Mouse (Mus musculus): Measurements from ENCODE around the gene Git2.
A peak's percentile ranks its signal among the peaks of the same experiment; 100 is the strongest.

The Git2 gene

GRCm38 (mm10) chr5:114797253-114797652 is 21.9 kb upstream of the Git2 start:
- DNase-seq (ENCODE audit: low read depth, low spot score), result no peak

DNA sequence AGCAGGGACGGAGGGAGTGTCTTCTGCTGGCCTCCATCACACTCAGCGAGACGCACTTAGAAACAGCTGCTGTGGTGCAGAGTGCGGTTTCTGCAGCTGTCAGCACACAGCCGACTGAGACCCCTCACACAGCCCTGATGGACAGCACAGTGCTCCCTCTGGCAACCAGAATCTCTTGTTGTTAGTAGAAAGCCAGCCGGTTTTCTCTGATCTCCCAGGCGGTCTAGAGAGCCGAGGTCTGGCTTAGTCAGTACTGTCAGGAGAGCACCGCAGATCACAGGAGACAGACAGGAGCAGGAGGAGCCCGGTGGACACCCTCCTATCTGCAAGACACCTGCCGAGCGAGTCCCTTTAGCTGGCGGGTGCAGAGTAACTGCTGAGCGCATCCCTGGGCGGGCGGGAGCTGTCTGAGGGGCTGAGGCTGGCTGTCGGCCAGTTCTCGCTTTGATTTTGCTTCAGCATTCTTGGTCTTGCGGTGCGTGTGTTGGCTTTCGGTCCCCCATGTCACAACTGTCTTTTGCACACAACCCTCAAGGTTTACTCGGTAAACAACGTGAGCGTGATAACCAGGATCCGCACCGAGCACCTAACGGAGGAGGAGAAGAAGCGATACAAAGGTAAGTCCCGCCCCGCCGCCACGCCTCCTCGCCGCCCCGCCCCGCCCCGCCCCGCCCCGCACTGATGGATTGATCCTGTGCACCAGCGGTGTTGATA is 21.1 kb upstream of the Git2 start:
- no peak for DNase-seq (ENCODE audit: low read depth, low spot score)

- DNase-seq (ENCODE audit: low read depth, low spot score), result no peak
Measured at GRCm38 (mm10) chr5:114795653-114796052, 20.3 kb upstream of the Git2 start.

DNA sequence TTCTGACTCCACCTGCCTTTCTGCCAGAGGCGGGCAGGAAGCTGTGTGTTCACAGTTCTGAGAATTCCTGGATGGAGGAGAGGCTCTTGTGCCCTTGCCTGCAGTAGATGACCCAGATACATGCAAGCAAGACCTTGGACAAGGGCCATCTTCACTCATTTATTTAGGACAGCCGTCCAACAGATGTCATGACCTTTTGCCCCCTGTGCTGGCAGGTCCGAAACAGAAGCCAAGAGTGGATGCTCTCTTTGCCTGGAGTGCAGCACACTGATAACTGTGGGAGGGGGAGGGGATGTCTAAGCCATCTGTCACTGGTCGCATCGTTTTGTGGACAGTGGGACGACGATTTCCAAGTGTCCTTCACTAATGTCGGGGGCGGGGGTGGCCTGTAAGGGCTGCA is 19.9 kb upstream of the Git2 start:
- DNase-seq (ENCODE audit: low read depth, low spot score), result no peak

- no peak for DNase-seq (ENCODE audit: low read depth, low spot score)
Measured at GRCm38 (mm10) chr5:114794609-114795008, 19.3 kb upstream of the Git2 start.

- DNase-seq (ENCODE audit: low read depth, low spot score), result no peak
Measured at GRCm38 (mm10) chr5:114793317-114793716, 18.0 kb upstream of the Git2 start.

DNA sequence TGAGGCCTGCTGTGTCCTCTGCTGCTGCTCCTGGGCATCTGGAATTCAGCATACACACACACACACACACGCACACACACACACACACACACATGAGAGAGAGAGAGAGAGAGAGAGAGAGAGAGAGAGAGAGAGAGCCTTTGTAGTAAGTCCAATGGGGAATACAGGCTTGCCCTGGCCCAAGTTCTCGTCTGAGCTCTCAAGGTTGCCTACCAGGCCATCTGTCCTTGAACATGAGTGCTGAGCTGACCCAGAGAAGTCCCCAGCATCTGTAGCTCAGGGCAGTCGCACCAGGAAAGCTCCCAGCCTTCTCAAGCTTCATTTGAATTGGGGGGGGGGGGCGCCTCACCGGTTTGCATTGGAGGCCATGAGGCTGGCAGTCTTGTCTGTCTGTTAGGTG is 9.9 kb upstream of the Git2 start:
- no peak for DNase-seq (ENCODE audit: low read depth, low spot score)

DNA sequence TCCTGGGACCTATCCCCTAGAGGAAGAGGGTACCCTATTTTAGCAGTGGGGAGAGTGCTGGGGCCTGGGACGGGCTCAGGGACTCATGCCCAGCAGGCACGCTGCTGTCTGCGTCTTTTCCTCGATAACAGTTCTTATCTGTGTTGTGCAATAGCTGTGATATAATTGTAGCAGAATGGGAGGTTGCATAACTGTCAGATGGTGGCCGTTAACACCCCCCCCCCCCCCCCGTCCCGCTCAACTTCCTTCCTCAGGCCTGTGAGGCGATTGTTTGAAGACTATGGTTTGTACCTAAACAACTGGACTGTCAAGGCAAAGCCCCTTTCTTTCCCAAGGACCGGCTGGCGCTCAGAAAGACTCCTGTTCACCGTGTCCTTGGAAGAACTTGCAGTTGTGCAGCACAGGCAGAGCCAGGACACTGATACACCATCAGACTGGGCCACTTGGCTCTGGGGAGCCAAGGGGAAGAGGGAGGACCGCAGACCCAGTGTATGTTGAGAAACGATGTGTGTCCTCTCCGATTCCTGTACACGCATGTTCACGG is 9.4 kb upstream of the Git2 start:
- no peak for DNase-seq (ENCODE audit: low read depth, low spot score)

GRCm38 (mm10) chr5:114783405-114784163 is 8.3 kb upstream of the Git2 start:
- DNase-seq (ENCODE audit: low read depth, low spot score), result peak; percentile 64

DNA sequence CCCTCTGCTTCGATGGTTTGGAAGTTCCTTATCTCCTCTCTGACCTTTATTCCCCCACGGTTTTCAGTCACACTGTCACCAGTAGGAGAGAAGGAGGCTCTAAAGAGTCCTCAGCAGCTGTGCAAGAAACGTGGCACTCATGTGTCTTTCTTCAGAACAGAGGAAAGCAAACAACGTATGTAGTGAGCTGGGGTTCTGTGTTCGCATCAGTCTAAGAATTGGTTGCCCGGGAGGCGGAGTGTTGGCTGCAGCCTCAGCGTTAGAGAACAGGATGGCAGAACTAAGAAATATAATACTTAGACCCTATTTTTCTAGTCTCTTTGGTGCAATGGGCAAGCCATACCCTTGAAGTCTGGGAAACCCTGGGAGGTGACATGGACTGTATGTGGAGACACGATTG is 7.7 kb upstream of the Git2 start:
- DNase-seq (ENCODE audit: low read depth, low spot score), result no peak

DNA sequence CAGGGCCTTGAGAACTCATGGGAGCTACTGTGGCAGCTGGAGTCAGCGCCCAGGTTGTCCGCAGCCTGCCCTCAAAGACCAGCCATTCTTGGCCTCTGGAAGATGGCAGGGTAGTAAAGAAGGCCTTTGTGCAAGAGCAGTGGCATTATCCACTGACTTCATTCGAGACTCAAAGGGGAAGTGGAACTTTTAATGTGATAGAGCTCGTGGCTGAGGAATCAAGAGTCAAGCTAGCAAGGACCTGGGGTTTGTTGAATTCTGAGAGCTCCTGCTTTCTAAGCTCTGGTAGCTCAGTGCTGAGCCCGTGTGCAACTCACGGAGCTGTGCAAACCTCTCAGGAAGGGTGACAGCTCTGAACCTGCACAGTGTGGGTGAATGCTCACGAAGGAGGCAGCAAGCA is 5.6 kb upstream of the Git2 start:
- DNase-seq (ENCODE audit: low read depth, low spot score), result peak; percentile 41

DNA sequence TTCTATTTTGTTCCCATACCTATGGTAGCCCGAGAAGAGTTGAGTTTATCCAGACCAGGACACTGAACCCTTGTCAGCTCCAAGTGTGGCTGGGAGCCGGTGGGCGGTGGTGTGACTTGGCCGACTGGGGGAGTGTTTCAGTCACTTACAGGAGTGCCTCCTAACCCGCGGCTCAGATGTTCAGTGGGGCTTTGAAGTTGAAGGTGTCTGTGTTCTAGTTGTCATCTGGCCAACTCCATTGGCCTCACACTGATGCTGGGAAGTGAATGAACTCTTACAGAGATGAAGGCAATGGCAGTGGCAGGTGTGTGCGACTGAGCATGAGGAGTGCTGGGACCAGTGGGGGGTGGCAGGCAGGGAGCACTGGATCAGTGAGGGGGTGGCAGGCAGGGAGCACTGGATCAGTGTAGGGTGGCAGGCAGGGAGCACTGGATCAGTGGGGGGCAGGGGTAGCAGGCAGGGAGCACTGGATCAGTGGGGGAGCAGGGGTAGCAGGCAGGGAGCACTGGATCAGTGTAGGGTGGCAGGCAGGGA is 4.7 kb upstream of the Git2 start:
- DNase-seq (ENCODE audit: low read depth, low spot score), result no peak

- no peak for DNase-seq (ENCODE audit: low read depth, low spot score)
Measured at GRCm38 (mm10) chr5:114776174-114776573, 857 bp upstream of the Git2 start.

DNA sequence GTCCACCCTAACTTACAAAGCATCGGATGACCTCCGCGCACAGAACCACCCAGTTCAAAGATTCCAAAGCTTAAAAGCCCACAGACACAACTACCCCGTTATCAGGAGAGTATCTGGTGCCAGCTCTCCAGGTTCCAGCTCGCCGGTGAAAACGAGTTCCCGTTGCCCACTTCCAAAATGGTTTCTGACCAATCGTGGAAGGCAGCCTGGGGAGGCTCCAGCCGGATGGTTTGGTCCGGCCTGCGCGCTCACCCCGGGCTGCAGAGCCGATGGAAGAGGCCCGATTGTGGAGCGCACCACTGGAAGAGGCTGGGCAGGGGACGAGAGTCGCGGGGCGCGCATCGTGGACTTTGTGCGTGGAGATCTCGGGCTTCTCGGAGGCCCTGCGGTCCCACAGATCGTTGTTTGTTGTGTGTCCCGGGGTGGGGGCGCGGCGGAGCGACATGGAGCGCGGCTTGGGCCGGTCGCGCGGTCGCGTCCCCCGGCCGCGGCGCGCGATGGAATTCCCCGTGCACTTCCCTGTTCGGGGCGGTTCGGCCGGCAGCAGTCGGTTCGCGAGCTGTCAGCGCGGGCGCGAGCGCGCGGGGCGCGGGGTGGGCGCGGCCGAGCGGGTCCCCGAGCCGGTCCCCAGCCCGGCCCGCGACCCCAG is 790 bp downstream of the Git2 start, which contains the start of gene Ankrd13a:
Gene Ankrd13a (plus strand): TSS at position 275 of the 649 bp plus-strand sequence.
- DNase-seq (ENCODE audit: low read depth, low spot score), result peak; percentile 95

DNA sequence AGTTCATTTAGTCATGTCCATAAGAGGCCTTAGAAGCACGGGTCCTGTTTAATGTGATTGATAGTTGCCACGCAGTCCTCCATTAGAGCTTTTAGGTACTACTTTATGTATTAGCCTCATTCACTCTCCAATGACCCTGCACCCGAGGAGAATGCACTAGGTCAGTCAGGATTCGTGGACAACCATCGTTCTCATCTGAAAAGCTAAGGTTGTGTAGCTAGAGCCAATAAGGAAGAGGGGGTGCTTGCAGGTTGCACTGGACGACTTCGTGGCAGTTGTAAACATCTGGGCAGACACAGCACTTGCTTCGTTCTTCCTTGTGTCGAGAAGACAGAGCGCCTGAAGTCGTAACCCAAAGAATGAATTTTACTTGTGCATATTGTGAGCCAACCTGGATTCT is 1.5 kb downstream of the Git2 start:
- peak; percentile 82 for DNase-seq (ENCODE audit: low read depth, low spot score)

- peak; percentile 100 for DNase-seq (ENCODE audit: low read depth, low spot score)
Measured at GRCm38 (mm10) chr5:114773211-114773710, 2.1 kb downstream of the Git2 start.

DNA sequence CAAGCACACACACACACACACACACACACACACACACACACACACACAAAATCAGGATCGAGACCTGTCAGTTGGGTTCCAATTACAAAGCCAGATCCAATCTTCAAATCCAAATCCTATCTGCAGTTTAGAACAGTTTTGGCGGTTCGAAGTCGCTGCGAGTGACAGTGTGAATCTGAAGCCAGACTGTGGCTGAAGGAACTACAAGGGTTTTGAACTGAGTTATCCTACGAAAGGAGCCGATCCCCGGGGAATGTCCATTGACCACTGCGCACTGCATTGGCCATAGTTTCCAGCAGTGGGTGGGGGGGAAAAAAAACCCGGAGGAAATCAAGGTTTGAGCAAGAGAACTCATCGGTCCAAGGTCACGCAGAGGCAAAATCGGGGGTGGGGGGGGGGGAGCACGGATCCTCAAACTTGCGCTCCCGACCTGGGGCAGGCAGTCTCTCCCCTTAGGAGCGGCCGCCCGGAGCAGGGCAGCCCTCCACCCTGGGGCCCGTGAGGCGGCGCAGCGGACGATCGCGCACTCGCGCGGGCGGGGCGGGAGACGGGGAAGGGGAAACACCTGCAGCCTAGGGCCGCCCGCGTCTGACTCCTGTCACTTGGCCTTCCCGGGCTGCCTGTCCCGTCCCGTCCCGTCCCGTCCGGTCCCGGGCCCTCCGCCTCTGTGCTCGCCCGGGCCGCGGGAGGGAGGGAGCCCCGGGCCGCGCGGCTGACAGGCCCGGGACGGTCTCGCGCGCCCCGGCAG is 2.7 kb downstream of the Git2 start:
- DNase-seq (ENCODE audit: low read depth, low spot score), result peak; percentile 63

DNA sequence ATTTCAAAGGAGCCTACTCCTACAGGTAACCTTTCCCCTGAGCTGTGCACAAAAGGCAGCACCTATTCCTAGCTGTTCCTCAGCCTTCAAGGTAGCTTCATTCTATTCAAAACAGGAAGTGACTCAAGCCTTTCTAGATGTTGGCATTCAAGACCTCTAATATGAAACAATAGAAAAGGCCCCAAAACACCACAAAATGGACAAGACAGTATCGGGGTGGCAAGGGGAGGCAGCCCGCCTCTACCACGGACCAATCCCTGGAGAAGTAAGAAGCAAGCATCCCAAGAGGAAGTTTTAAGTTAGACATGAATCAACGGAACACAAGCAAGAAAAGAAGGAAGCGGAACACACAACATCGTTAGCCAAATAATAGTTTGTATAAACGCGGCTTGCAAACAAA is 3.5 kb downstream of the Git2 start:
- peak; percentile 72 for DNase-seq (ENCODE audit: low read depth, low spot score)

DNA sequence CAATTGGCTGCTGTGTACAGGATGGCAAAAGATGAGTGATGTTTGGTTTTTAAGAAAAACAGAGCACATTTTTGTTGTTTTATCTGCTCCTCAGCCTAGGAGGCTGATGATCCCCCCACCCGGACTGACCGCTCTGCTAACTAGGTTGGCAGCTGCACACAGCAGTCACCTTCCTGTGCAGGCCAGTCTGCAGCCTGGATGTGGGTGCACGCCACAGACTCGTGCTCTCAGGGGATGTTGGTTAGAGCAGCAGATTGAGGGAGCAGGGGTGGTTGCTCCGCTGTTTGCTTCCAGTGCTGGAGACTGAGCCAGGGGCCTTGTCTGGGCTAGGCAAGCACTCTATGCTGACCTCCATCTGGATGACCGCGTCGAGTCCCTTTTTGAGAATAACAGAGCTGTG is 5.5 kb downstream of the Git2 start:
- DNase-seq (ENCODE audit: low read depth, low spot score), result no peak

- no peak for DNase-seq (ENCODE audit: low read depth, low spot score)
Measured at GRCm38 (mm10) chr5:114767185-114767584, 8.1 kb downstream of the Git2 start.

GRCm38 (mm10) chr5:114766686-114767085 is 8.6 kb downstream of the Git2 start:
- DNase-seq (ENCODE audit: low read depth, low spot score), result no peak
